Mouse (Mus musculus): ENCODE data around the gene Samd13.

The Samd13 gene

DNA sequence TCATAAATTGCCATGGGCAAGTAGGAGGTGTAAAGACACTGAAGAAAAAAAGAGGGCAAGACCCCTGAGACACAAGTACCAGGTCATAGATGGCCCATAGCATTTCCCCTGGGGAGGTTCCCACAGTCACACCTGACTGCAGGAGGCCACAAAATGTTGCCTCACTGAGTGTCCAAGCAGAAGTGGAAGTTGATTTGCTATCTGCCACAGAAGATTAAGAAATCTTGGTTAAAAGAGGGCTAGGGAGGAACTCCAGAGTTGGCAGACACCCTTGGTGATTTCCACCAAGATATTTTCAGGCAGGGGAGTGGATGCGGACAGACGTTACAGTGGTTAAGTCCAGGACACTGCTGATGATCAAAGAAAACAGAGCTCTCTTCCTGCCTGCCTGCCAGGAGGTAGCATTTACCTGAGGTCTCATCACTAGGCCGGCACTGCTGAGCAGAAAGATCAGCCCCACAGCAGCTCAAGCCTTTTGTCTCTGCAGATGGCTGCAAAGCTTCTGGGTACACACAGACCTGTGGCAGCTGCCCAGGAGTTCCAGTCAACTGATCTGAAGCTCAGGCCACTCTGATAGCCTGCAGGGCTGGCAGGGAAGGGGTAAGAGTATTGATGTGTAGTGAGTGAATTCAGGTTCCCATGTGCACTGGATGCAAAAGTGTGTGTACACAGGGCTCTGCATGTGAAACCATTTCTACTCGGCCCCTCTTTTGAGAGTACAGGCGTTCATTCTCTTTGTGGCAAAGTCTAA is 68.7 kb downstream of the Samd13 start:
- DNase-seq (ENCODE audit: low read depth, low spot score) = no peak

DNA sequence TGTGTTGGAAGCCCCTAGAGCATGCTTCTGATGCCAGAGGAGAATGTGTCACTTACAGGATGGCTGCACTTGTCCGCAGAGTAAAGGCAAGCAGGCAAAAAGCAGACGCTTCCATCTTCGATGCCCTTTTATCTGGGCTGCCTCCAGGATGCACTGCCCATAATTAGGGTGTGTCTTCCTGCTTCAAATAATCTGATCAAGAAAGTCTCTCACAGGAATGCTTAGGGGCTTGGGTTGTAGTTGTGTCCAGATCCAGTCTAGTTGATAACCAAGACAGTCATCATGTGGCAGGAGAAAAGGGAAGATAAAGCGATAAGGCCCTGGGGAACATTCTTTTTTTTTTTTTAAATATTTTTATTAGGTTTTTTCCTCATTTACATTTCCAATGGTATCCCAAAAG is 69.9 kb downstream of the Samd13 start, which contains the start of gene Dnase2b:
Gene Dnase2b (minus strand): TSS at position 101 of the 400 bp plus-strand sequence.
- no peak for DNase-seq (ENCODE audit: low read depth, low spot score)

DNA sequence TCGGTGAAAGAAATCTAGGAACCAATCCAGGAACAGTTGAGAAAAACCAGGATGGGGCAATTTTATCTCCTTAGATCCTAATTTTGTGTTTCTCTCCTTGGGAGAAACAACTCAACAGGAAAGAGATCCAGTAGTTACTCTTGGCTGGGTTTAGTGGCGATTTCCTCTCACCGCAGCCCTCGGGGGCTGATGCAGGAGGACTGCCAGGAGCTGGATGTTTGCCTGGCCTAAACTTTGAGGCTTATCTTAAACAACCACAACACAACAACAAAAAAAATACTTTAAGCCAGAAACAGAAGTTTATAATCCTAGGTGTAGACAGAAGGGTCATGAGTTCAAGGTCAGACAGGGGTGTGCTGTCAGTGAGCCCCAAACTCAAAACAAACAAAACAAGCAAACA is 73.6 kb downstream of the Samd13 start:
- no peak for DNase-seq (ENCODE audit: low read depth, low spot score)

DNA sequence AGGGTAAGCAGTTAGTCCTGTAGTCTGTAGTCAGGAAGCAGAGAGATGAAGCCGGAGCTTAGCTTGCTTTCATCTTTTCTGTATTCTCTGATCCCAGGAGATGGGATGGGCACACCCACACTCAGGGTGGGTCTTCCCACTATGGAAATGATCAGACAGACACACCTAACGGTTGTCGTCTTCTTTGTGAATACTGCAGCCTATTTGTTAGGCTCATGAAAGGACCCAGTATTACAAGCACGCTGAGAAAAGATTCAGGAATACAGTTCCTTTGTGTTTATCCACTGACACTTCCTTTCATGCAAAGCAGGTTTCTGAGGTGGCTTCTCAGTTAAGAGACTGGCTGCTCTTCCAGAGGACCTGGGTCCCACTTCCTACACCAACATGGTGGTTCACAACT is 74.1 kb downstream of the Samd13 start:
- DNase-seq (ENCODE audit: low read depth, low spot score) = no peak

DNA sequence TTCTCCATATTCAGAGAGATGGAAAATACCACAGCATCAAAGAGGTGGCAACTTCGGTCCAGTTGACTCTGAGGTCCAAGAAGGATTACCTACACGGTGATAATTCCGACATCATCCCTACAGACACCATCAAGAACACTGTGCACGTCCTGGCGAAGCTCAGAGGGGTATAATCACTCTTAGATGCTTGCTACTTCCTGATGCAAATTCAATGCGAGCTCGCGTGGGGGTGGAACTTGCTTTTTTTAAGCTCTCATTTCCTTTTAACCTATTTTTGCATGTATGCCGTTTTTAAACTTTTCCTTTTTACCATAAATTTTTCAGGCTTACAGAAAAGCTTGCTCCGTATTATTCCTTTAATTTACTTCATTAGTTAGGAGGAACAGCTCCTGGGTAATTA is 75.1 kb downstream of the Samd13 start:
- DNase-seq (ENCODE audit: low read depth, low spot score) = no peak

DNA sequence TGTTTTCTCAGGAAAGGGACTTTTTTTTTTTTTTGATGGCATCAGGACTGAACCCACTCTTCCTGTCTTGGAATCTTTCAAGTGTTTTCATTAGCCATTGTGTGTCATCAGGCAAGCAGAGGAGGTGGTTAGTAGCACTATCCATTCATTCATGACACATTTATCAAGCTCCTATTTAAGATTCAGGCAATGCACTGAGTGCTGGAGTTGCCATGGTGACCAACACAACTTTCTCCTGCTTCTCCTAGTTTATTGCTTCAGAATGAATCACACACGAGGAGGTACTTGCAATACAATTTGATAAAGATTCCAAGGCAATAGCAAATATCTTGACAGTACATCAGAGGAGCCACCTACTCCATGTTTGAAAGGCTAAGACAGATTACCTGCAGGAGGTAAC is 78.0 kb downstream of the Samd13 start:
- no peak for DNase-seq (ENCODE audit: low read depth, low spot score)

DNA sequence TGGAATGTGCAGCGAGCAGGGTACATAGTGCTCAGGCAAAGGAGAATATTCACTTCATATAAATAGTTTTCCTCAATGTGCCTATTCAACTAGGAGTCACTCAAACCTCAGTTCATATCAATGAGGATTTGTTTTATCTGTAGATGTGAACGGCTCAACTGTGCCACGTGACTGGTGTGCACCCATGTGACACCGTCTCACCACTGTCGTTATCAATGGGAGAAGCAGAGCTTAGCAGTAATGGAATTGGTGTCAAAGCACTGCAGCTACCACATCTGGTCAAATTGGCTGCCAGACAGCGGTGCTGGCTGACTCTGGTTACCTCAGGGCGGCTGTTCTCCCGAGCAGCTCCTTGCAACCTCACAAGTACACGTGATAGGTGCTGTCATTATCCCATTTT is 80.7 kb downstream of the Samd13 start:
- DNase-seq (ENCODE audit: low read depth, low spot score) = no peak

DNA sequence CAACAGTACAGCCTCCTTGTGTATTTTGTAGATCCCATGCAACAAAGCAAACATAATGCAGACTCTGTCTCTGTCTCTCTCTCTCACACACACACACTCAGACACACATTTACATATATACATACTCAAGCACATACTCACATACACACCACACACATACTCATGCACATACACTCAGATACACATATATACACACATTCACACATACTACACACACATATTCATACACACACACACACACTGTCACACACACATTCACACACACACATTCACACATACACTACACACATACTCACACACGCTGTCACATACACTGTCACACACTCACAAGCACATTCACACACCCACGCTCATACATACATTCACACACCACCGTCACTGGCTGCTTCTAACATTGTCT is 82.9 kb downstream of the Samd13 start:
- no peak for DNase-seq (ENCODE audit: low read depth, low spot score)

DNA sequence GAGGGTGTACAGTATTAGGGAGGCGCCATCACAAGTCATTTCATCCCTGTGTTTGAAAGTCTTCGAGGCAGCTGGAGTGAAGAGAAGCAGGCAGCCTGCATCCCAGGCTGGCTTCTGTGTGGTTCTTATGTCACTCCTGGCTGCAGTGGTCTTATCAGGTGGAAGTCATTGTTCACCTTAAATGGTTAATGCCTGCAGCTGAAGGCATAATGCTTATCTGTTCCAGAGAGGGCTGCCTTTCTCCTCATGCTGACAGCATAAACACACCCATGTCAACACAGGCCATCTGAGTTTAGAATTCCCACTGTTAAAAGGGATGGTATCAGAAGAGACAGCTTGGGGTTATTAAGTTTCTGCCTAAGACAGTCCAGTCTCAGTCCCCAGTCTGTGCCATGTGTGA is 84.2 kb downstream of the Samd13 start:
- no peak for DNase-seq (ENCODE audit: low read depth, low spot score)

DNA sequence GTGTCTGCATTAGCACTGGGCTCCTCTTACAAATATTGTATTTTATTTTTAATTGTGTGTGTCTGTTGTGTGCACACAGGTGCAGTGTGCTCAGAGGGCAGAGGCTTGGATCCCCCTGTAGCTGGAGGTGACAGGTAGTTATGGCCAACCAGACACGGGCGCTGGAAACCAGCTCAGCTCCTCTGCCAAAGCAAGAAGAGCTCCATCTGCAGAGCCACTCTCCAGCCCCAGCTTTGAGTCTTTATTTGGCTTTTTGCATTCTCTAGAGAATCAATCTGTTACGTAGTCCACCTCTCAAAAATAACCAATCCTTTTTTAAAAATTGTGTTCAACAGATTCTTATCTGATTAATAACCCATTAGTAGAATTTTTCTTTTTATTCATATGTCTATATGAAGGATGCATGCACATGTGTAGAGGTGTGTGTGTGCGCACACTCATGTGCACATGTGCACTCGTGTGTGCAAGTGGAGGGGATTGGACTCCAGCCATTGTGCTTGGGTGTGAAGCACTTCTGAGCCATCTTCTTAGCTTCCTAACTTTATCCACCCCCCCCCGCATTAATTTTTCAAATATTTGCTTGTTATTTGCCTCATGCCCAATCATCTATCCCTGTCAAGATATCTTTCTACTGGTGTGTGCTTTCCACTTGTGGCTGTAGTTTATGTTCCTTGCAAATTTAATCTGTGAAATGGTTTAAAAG is 86.0 kb downstream of the Samd13 start:
- no peak for DNase-seq (ENCODE audit: low read depth, low spot score)

DNA sequence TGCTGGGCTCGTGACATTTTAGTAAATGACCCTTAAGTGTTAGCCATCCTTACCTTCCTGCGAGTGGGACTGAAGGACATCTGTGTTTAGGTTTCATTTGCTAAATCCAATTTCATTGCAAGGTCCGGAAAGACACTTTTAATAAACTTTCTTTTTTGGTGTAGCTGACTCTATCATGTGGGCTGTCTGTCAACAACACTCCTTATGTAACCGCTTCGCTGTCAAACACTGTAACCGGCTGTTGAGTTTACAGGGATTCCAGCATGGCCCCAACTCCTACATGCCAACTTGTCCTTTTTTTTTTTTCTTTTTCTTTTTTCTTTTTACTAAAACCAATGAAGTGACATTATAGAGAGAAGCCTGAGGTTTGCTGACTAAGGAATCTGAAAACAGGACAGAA is 87.0 kb downstream of the Samd13 start:
- no peak for DNase-seq (ENCODE audit: low read depth, low spot score)

DNA sequence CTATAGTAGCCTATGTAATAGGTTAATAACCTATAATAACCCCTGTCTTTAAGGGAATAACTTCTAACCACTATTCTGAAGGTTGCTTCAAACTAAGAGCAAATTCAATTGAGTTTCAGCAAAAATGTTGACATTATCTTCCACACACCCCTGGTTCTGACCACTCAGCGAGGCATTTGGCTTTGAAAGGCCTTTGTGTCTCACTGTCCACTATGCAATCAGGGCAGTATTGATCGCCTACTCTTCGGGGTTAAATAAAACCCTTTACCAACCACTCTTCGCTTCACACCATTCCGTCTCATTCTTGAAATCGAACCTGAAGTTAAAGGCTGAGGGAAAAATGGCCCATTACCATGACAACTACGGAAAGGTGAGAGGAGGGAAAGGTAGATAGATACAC is 88.5 kb downstream of the Samd13 start:
- DNase-seq (ENCODE audit: low read depth, low spot score) = no peak

DNA sequence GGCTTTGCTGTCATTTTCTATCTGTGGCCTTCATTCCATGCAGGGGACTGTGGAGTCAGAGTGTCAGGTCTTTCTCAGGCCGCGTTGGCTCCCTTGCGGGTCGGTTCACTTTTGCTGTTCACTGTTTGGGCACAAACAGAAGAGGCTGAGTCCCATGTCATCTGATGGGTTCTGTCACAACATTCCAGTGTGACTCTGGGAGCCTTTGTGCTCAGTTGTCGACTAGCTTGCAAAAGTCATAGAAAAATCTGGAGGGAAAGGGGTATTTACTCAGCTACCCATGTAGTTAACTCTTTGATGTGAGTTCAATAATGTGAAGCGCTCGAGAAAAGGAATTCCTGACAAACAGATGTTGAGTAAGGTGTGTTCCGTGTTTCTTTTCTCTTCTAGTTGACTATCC is 89.0 kb downstream of the Samd13 start:
- no peak for DNase-seq (ENCODE audit: low read depth, low spot score)

DNA sequence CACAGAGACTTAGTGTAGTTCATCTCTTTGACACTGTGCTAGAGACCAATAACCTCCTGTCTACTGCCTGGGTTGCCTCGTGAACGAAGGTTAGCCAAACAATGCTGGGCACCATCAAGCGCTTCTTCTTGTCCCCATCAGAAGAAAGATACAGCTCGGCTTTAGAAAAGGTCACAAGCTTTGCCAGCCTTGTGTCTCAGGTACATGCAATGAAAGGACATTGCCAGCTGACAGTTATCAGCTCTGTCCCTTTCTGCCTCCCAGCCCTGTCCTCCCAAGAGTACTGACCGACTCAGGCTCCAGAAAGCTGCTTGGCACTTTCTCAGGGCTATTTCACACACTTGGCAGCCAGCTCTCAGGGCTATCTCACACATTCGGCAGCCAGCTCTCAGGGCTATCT is 90.0 kb downstream of the Samd13 start:
- DNase-seq (ENCODE audit: low read depth, low spot score) = no peak

All from embryo, embryonic 11.5 days (tissue).